Mouse (Mus musculus) midbrain, embryonic 10.5 days (tissue): ENCODE data around the gene Med9. TPM values are rescaled to one million over a fixed set of nuclear protein-coding genes. Genes with fewer than 3 reads are reported as not detected.

Experiments
- DNase-seq: peaks from one replicate; pipeline ENCODE4 v3.0.0-alpha.2; 2017; ENCODE audit warnings: low spot score
- H3K27ac ChIP-seq: fragments of 300-500 bp; sonication (generic); replicated peaks from 2 replicates; pipeline ENCODE4 v1.5.1; 2016; ENCODE audit warnings: mild to moderate bottlenecking
- H3K27me3 ChIP-seq: fragments of 300-500 bp; sonication (generic); 2 replicates; pipeline ENCODE4 v1.6.1; 2016; ENCODE audit warnings: low read depth, mild to moderate bottlenecking; ENCODE audit not compliant: poor library complexity, severe bottlenecking
- H3K36me3 ChIP-seq: fragments of 300-500 bp; sonication (generic); 2 replicates; pipeline ENCODE4 v1.6.1; 2016; ENCODE audit warnings: mild to moderate bottlenecking, moderate library complexity
- H3K4me1 ChIP-seq: fragments of 300-500 bp; sonication (generic); 2 replicates; pipeline ENCODE4 v1.6.1; 2016
- H3K4me3 ChIP-seq: fragments of 300-500 bp; sonication (generic); 2 replicates; pipeline ENCODE4 v1.5.1; 2016; ENCODE audit warnings: mild to moderate bottlenecking, moderate library complexity
- H3K9me3 ChIP-seq: fragments of 300-500 bp; sonication (generic); replicated peaks from 2 replicates; pipeline ENCODE4 v1.6.1; 2016; ENCODE audit warnings: mild to moderate bottlenecking
- WGBS: fragments of 180-500 bp; shearing (Covaris S2); methylation state at CpG from one replicate; pipeline ENCODE4 v1.1.7; 2016; 5-methylcytosine and 5-hydroxymethylcytosine counted together
- polyA plus RNA-seq: library from polyadenylated mRNA; unstranded; fragments of >200 nt; fragmentation: Nextera tagmentation; extraction: Ambion mirVana; gene quantifications from 2 replicates; pipeline ENCODE4 v1.2.1, GENCODE M21; 2016

Gene Med9
- polyA plus RNA-seq, 1 experiment from 2014 or later = 55.9 TPM

- Histone ChIP-seq H3K4me1 (peaks cover 19% of the 10 kb centered on the region), H3K27ac (no peak overlapping the region), H3K4me3 (no peak overlapping the region), H3K36me3 (peaks cover 47% of the 10 kb centered on the region), H3K9me3 (no peaks in the 10 kb centered on the region), H3K27me3 (peaks cover 30% of the 10 kb centered on the region)
- no peak for DNase-seq
- WGBS = 91% methylated on average over 4 of the region's 4 CpGs
Observed at GRCm38 (mm10) chr11:59959453-59959852, 11.4 kb downstream of the Med9 start.

- H3K36me3 ChIP-seq = peaks cover 40% of the 10 kb centered on the region
- no peak overlapping the region for H3K4me3 ChIP-seq
- H3K27ac ChIP-seq = no peak overlapping the region
- no peaks in the 10 kb centered on the region for H3K9me3 ChIP-seq
- H3K4me1 ChIP-seq = peaks cover 30% of the 10 kb centered on the region
- WGBS = 85% methylated on average over 20 of the region's 20 CpGs
- H3K27me3 ChIP-seq = peaks cover 36% of the 10 kb centered on the region
- DNase-seq = no peak
Observed at GRCm38 (mm10) chr11:59960476-59961337, 12.7 kb downstream of the Med9 start.

GRCm38 (mm10) chr11:59961338-59961875 is 13.4 kb downstream of the Med9 start:
- Histone ChIP-seq H3K4me3 (no peak overlapping the region), H3K4me1 (peaks cover 36% of the 10 kb centered on the region), H3K9me3 (no peaks in the 10 kb centered on the region), H3K27ac (no peak overlapping the region), H3K27me3 (peaks cover 42% of the 10 kb centered on the region), H3K36me3 (peaks cover 35% of the 10 kb centered on the region)
- WGBS = 90% methylated on average over 9 of the region's 9 CpGs
- no peak for DNase-seq

GRCm38 (mm10) chr11:59962590-59962989 is 14.6 kb downstream of the Med9 start:
- H3K27me3 ChIP-seq = peaks cover 45% of the 10 kb centered on the region
- no peak for DNase-seq
- H3K27ac ChIP-seq = no peak overlapping the region
- H3K36me3 ChIP-seq = peaks cover 29% of the 10 kb centered on the region
- WGBS = 74% methylated on average over 3 of the region's 3 CpGs
- H3K4me1 ChIP-seq = peaks cover 38% of the 10 kb centered on the region
- no peaks in the 10 kb centered on the region for H3K9me3 ChIP-seq
- H3K4me3 ChIP-seq = no peak overlapping the region

GRCm38 (mm10) chr11:59963364-59964162 is 15.6 kb downstream of the Med9 start:
- DNase-seq = peak; percentile 48
- WGBS = 6% methylated on average over 34 of the region's 34 CpGs

GRCm38 (mm10) chr11:59964163-59964758 is 16.3 kb downstream of the Med9 start:
- no peak for DNase-seq
- peak overlapping the region; percentile 62 for H3K4me3 ChIP-seq
- H3K9me3 ChIP-seq = no peaks in the 10 kb centered on the region
- 4% methylated on average over 33 of the region's 33 CpGs for WGBS
- peak overlapping the region; percentile 67; the same call in 1 of the 2 replicates for H3K27ac ChIP-seq
- peaks cover 45% of the 10 kb centered on the region for H3K27me3 ChIP-seq
- H3K36me3 ChIP-seq = peaks cover 29% of the 10 kb centered on the region
- H3K4me1 ChIP-seq = peaks cover 38% of the 10 kb centered on the region

More at GRCm38 (mm10) chr11:59963364-59964162, 15.6 kb downstream of the Med9 start:
- Histone ChIP-seq H3K27me3 (peaks cover 45% of the 10 kb centered on the region), H3K9me3 (no peaks in the 10 kb centered on the region), H3K4me3 (peak overlapping the region; percentile 62), H3K36me3 (peaks cover 29% of the 10 kb centered on the region), H3K4me1 (peaks cover 38% of the 10 kb centered on the region), H3K27ac (peak overlapping the region; percentile 46; the same call in 1 of the 2 replicates)

GRCm38 (mm10) chr11:59964818-59965217 is 16.8 kb downstream of the Med9 start, which contains the start of gene Rasd1:
TSS of gene Rasd1 (minus strand) at chr11:59964944.
- Histone ChIP-seq H3K27ac (peak within 1 kb of the TSS; percentile 67), H3K4me3 (peak within 1 kb of the TSS; percentile 62), H3K36me3 (peaks cover 27% of the 10 kb centered on the region), H3K27me3 (peaks cover 45% of the 10 kb centered on the region), H3K9me3 (no peaks in the 10 kb centered on the region), H3K4me1 (peaks cover 38% of the 10 kb centered on the region)
- WGBS = under 1% methylated on average over 28 of the region's 28 CpGs
- peak; percentile 68 for DNase-seq

GRCm38 (mm10) chr11:59965227-59966101 is 17.5 kb downstream of the Med9 start:
- H3K27me3 ChIP-seq = peaks cover 45% of the 10 kb centered on the region
- DNase-seq = peak; percentile 87
- peaks cover 37% of the 10 kb centered on the region for H3K4me1 ChIP-seq
- peak overlapping the region; percentile 67 for H3K27ac ChIP-seq
- H3K9me3 ChIP-seq = no peaks in the 10 kb centered on the region
- H3K4me3 ChIP-seq = peak overlapping the region; percentile 62
- H3K36me3 ChIP-seq = peaks cover 24% of the 10 kb centered on the region
- WGBS = 39% methylated on average over 25 of the region's 25 CpGs

- Histone ChIP-seq H3K27me3 (peaks cover 45% of the 10 kb centered on the region), H3K36me3 (peaks cover 17% of the 10 kb centered on the region), H3K4me1 (peaks cover 33% of the 10 kb centered on the region), H3K27ac (no peak overlapping the region), H3K9me3 (no peaks in the 10 kb centered on the region), H3K4me3 (no peak overlapping the region)
- DNase-seq = no peak
- 75% methylated on average over 4 of the region's 4 CpGs for WGBS
Observed at GRCm38 (mm10) chr11:59966102-59966483, 18.1 kb downstream of the Med9 start.

- WGBS = 93% methylated on average over 1 of the region's 1 CpGs
- peaks cover 38% of the 10 kb centered on the region for H3K4me1 ChIP-seq
Observed at GRCm38 (mm10) chr11:59967765-59968164, 19.8 kb downstream of the Med9 start.

GRCm38 (mm10) chr11:59970780-59971179 is 22.8 kb downstream of the Med9 start:
- Histone ChIP-seq H3K4me3 (no peak overlapping the region), H3K27me3 (peaks cover 34% of the 10 kb centered on the region), H3K27ac (no peak overlapping the region), H3K9me3 (no peaks in the 10 kb centered on the region), H3K4me1 (peaks cover 27% of the 10 kb centered on the region), H3K36me3 (no peaks in the 10 kb centered on the region)
- 79% methylated on average over 5 of the region's 5 CpGs for WGBS
- no peak for DNase-seq

More at GRCm38 (mm10) chr11:59967765-59968164, 19.8 kb downstream of the Med9 start:
- H3K27ac ChIP-seq = no peak overlapping the region
- H3K27me3 ChIP-seq = peaks cover 32% of the 10 kb centered on the region
- no peak for DNase-seq
- no peak overlapping the region for H3K4me3 ChIP-seq
- H3K36me3 ChIP-seq = peaks cover under 1% of the 10 kb centered on the region; the same call in 1 of the 2 replicates
- H3K9me3 ChIP-seq = no peaks in the 10 kb centered on the region
